Mouse (Mus musculus): Measurements from ENCODE around the gene Cela3b.

The Cela3b gene

DNA sequence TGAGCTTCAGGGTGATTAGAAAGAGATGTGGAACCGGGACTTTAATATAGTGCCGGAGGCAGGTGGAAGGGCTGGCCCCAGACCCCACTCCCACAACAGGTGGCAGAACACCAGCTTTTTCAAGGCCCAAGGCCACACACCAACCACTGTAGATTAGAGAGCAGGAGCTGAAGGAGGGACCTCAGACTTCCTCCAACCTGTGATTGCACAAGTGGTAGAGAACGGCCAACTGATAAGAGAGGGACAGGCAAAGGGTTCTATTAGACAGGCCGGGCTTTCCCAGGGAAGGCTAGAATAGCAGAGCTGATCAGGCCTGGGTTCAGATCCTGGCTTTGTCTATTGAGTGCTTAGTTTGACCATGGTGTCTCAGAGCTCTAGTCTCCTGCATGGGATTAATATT lies at the start of gene Cela3b:
Cela3b (minus strand) TSS at position 39 of the 400 bp plus-strand sequence.
- no peak for DNase-seq (ENCODE audit: low spot score)

DNA sequence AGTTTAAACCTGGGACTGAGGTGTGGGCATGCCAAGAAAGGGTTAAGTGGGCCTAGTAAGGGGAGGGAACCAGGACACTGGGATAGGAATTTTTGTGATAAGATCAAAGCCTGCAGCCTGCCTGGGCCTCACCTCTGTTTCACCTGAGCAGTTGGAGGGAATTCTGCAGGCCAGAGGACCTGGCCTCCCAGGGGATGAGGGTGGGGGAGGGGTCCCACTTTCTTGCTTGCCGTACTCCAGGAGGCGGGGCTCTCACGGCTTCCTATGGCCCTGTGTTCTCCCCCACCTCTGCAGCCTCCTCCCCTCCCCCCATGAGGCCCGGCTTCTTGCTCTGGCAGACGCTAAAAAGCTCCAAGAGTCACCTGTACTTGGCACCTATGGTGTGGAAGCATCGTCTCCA lies 49.4 kb upstream of the Cela3b start:
- DNase-seq (ENCODE audit: low spot score) = no peak

DNA sequence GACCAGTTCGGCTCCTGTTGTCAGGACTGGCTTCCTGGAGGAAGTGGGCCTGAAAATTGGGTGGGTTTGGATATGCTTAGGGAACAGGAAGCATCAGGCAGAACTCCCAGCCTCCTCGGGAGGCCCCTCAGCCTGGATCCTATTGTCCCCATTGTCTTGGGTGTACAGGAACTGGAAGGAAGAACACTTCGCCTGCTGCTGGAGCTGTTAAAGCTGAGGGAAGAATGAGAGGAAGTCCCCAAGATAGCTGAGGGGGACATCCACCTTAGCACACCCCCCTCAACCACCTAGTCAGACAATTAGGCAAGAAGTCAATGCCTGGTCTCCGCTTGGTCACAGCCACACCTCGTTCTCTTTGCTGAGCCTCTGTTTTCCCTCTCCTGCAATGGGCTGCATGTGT lies 48.0 kb upstream of the Cela3b start:
- no peak for DNase-seq (ENCODE audit: low spot score)

DNA sequence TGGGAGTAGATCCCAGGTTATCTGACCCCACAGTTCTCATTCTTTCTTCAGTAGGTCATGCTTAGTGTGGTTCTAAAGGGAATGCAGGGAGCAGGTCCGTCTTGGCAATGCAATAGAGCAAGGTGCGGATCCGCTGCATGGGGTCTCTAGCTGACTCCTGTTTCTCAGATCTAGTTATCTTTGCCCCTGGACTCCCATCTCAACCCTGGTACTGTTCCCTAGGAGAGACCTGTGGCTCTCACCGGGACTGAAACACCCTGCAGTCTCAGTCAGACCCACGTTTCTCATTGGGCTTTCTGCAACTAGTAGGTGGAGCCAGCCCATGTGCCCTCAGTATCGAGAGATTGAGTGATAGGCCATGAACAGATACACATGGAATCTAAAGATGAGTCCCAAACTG lies 47.3 kb upstream of the Cela3b start:
- DNase-seq (ENCODE audit: low spot score) = no peak

DNA sequence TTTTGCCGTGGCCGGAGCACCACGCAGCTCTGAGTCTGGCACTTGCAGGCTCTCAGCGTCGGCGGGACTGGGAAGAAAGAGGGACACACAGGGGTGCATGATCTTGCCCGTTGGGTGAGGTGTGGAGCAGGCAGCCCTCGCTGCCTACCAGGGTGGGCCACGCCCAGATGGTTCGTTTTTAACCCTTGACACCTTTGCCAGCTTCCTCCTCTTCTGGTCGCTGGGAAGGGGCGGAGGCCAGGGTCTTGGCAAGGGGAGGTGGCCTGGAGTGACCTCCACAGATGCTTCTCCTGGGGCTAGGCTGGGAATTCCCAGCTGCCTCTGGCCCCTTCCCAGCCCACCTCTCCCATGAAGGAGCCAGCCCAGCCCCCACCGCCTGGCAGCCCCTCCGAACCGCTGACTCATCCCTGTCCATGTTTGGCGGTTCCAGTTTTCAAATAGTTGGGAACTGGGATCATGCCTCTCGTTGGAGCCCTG lies 46.5 kb upstream of the Cela3b start:
- no peak for DNase-seq (ENCODE audit: low spot score)

DNA sequence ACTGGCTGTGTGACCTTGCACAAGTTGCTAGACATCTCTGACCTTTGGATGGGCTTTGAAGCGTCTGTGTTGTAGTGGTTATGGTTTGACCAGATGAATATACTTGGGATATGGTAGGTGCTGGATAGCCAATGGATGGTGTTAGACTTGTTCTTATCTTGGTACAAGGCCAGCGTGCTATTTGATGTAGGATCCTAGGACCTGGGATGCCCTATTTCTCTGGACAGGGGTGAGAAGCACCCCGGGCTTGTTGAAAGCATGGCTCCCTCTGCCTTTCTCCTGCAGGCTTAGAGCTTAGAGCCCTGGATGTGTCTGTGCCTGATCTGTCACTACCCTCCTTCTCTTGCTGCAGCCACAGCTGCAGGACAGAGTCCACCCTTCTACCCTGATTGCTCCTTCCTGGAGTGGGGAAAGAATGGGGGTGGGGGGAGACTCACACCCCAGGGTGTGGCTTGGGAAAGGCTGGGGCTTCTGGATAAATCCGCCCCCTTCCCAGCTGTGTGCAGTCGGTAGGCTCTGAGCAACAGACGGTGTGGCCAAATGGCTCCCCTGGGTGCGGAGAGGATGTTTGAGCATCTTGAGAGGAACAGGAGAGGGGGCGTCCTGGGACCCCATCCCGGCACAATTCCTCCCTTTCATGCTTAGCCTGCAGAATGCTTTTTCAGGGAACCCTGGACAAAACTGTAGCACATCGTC lies 45.9 kb upstream of the Cela3b start:
- no peak for DNase-seq (ENCODE audit: low spot score)

DNA sequence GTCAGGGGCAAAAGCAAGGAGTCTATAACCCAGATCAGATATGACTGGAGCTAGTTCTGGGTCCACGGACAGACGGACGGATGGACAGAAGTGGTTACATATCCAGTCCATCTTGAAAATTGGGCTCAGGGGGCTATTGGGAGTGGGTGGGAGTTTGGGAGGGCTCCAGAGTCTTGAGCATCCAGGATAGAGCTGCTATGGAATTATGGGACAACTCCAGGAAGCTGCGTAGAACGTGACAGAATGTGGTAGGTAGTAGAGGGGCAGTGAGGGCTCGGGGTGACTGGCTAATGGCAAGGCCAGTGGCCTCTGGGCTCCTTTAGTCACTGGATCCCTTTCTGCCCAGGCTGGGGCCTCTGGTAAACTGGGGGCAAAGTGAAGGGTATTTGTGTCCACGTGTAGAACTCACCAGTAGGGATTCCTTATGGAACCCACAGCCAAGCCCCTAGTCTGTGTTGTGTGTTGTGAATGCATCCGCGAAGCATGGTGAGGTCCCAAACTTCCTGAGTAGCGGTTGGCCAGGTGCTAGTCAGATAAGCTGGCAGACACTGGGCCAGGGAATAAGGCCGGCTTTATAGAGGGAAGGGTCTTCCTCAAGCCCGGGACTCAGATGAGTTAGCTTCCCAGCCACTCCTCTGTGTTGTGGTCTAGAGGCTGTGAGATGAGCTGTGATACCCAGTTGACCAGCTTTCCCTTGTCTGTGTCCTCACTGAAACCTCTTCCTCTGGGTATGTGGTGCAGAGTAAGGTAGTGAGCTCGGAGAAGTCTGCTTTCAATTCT lies 45.1 kb upstream of the Cela3b start:
- DNase-seq (ENCODE audit: low spot score) = no peak

DNA sequence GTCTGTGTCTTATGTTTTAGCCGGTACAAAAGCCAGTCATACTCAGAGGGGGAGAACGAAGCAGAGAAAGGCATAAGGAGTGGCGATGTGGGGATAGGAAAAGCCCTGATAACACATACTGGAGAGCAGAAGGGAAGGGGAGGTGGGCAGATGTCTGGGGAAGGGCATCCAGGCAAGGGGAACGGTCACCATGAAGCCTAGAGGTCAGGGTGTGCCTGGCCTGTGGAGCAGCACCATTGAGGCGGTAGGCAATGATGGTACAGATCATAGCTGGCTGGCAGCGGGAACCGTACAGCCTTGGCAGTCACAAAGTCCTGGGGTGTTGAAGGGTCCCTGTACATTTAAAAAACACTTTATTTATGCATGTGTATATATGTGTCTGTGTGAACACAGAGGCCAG lies 44.4 kb upstream of the Cela3b start:
- no peak for DNase-seq (ENCODE audit: low spot score)

DNA sequence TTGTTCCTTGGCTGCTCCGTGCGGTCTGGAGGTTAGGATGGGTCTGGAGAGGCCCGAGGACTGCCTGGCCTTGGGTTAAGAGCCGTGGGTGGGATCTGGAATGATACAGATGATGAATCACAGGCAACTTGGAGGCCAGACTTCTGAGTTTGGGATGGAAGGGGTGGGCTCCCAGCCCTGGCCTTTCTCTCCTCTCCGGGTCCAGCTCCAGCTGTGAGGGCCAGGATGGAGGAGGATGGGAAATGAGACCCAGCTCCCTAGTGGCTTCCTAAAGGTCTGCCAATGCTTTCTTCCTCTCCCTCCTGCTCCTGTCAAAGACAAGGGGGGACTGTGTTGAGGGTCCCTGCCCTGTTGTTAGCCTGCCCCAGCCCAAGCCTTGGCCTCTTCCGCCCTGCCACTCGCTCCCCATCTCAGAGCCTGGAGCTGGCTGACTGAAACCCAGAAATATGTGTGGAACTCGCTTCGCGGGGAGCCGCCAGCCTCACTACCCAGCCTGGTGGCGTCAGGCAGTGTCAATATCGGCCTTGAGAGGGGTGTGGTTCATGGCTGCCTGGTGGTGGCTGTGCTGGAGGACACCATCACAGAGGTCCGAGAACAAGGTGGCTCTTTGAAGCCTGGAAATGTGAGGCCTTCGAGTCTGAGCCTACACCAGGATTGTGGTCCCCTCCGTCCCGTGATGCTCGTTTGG lies 43.5 kb upstream of the Cela3b start:
- DNase-seq (ENCODE audit: low spot score) = no peak

DNA sequence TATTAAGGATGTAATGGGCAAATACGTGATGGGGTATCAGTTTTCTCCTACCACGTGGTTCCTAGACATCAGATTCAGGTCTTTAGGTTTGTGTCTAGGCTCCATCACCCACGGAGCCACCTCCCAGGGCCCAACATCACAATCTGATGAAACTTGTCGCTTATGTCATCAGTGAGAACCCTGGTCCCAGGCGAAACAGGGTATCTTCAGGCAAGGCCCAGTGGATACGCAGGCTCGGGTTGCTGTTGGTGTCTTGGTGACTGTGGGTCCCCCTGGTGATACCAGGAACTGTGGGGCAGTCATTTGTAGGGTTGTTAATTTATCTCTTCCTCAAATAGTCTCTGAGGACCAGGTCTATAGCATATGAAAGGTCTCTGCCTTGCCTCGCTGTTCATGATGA lies 42.9 kb upstream of the Cela3b start:
- no peak for DNase-seq (ENCODE audit: low spot score)

DNA sequence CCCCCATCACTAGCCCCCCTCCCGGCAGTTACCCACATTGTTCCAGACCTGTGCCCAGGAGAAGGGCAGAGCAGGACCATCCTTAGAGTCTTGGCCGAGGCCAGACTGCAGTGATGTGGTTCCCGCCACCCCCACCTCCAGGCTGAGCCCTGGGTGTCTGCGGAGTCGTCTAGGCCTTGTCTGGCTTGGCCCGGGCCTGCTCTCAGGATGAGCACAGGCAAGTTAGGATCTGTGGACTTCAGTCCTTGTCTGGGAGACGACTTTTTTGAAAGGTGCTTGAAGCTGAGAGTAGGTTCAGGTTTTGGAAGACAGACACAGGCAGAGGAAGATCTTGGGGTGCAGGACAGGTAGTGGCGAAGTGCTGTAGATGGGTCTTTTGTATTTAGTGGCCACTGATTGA lies 41.0 kb upstream of the Cela3b start:
- DNase-seq (ENCODE audit: low spot score) = no peak

DNA sequence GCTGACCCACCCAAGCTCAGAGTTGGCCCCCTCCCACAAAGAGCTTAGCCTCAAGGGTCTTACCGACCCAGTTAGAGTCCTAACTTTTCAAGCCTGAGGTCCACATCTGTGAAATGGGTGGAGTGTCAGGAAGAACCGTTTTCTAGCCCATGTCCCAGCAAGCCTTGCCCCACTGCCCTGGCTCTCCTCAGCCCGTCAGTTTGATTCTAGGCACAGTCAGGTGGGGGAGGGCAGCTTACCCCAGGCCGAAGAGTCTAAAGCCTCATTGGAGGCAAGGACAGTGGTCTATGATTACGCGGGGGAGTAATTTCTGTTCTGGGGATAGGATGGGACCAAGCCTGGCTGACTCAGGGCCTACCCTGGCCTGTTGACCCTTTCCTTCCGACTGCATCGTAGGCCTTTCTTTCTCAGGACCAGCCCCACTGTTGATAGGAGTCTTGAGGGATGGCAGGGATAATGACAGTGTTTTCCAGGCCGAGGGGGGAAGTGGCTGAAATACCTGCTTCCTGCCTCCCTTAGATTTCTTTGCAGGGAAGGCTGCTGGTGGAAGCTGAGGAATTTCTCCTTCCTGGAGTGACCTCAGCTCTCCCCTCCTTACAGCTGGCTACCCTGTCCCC lies 40.5 kb upstream of the Cela3b start:
- DNase-seq (ENCODE audit: low spot score) = no peak

DNA sequence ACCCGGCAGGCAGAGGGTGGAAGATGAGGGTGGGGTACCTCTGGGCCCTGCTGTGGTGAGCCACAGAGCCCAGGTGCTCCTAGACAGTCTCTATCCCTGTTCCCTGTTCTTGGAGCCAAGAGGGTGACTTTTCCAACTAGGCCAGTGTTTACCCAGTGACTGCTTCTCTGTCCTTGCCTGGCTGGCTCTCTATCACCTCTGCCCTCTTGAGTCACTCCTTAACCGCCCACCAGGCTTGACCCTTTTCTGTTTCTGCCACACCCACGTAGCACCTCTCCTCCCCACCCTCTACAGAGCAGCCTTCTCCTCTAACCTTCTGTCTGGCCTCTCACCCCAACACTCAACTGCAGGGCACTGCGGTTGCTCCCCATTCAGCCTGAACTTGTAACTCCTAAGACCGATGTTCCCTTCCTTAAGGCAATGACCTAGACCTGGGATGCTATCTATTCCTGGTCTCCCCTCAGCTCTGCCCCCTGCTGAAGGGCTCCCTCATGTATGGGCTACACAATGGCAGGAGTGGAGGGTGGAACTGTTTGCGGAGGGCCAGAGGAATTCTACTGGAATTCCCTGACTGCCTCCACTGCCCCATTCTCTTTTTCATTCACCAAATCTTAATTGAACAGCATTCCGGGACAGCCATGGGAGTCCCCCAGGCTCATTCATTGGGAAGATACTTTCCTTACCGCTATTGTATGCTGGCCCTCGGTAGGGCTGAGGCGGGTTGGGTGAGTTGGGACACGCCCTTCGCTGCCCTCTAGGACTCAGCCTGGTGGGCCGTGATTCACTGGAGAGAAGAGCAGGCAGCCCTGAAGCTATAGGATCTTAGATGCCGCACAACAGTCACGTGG lies 39.7 kb upstream of the Cela3b start:
- DNase-seq (ENCODE audit: low spot score) = no peak

DNA sequence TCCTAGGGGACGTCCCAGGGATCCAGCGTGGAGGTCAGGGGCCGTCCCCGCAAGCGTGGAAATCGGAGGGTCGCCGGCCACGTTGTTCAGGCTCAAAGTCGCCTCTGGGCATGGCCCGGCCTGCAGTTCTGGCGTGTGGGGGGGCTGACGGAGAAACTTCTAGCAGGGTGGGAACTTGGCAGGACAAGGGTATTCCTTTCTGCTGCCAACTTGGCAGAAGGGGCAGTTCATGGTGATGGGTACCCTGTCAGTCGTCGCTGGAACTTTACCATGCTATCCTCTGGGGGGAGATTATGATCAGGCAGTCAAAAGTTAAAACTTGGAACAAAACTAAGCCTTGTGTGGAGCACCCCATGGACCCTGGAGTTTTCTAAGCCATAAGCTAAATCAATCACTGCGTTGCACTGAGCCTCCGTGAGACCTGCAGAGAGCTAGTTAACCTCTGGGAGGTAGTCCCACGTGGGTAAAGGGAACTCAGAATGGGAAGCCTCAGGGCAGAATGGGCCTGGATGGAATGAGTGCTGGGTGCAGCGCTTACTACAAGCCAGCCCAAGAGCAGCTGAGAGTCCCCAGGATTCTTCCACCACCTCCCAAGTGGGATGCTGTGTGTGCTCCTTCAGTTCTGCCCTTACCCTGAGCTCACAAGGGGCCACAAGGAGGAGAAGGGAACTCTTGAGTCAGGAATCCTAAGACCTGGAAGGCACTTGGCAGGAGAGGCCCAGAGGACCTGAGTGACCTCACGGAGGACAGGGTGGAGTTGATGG lies 38.9 kb upstream of the Cela3b start:
- DNase-seq (ENCODE audit: low spot score) = no peak

DNA sequence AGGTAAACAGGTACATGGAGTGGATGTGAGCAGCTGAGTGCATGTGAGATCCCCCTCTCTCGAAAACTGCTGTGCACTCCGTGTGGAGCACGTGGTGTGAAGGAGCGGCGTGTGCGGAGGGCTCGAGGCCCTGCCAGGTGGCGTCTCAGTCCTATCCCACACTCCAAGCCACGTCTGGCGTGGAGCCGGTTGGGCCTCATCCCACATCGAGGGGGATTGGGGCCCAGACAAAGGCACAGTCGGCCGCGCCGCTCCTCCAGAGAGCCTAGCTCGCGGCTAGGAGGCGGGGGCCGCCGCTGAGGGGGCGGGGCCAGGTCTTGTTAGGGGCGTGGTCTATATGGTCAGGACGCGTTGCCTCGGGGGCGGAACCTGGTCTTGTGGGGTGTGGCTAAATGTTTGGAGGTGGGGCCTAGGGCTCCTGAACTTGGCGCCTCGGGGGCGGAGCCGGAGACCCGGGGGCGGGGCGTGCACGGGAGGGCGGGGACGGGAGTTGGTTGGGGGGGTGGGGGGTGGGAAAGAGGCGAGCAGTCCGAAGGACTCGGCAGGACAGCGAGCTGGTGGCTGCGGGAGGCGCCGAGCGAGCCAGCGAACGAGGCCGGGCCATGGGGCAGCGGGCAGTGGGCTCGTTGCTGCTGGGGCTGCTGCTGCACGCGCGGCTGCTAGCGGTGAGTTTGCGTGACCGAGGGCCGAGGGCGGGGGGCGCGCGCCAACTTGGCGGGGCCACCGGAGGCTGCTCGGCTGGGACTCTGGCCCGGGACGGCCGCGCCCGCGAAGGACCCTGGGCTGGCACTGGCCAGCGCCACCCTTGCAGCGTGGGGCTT lies 38.1 kb upstream of the Cela3b start, which contains the start of gene Hspg2:
Hspg2 (plus strand) TSS at position 510 of the 821 bp plus-strand sequence.
- DNase-seq (ENCODE audit: low spot score) = peak; percentile 96

DNA sequence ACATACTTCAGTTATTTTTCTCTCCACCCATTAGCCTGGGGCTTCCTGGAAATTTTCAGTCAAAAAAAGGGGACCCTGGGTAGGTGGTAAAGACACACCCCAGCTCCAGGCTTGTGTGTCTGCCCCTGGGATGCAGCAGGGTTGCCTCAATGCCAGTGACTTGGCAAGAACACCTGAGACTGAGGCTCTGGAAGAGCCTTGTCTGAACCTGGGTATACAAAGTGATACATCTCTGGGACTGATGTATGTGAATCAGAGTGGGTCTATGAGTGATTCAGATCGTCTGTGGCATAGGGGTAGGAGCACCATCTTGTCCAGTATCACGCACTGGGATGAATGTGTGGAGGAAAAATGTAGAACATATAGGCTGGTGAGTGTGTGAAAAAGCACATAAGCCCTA lies 37.2 kb upstream of the Cela3b start:
- no peak for DNase-seq (ENCODE audit: low spot score)

DNA sequence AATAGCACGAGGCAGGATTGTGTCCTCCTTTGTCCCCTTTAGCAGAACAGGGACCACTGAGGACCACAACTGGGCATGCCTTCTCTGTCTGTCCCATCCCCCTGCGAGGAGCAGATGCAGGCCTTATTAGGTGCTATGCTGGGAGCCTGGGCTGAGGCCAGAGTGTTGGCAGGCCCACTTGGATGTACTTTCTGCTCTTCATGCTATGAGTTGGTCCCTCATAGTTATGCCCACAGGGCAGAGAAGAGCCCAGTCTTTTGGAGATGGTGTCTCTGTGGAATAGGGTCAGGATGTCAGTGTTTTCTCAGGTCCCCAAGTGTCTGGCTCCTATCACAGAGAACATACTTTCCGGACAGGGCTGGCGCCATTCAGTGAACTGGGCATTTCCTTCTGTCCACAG lies 36.7 kb upstream of the Cela3b start:
- DNase-seq (ENCODE audit: low spot score) = no peak

DNA sequence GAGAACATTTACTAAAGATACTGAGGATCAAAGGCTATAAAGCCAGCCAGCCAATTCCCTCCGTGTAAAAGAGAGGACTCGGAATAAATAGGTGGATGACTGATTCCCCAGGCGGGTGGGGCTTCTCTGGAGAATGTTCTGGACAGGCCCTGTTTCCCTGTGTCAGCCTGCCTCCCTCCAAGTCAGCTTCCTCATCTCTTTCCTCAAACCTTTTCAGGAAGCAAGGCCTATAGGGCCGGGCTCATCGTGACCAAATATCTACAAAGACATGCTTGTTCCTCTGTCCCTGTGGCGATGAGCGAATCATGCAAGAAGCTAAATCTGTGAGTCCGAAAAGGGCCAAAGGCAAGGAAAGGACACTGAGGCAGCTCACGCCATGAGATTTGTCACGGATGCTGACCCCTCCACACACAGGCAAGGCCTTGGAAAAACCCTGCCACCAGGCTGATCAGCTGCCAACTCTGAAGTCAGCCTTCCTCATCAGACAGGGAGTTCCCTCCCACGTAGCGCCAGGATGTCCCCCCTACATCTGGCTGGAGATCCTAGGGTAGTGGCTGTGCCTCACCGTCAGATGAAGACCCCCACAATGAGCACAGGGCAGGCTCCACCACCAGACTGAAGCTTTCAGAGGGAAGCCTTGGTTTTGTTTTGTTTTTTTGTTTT lies 34.9 kb upstream of the Cela3b start:
- no peak for DNase-seq (ENCODE audit: low spot score)

DNA sequence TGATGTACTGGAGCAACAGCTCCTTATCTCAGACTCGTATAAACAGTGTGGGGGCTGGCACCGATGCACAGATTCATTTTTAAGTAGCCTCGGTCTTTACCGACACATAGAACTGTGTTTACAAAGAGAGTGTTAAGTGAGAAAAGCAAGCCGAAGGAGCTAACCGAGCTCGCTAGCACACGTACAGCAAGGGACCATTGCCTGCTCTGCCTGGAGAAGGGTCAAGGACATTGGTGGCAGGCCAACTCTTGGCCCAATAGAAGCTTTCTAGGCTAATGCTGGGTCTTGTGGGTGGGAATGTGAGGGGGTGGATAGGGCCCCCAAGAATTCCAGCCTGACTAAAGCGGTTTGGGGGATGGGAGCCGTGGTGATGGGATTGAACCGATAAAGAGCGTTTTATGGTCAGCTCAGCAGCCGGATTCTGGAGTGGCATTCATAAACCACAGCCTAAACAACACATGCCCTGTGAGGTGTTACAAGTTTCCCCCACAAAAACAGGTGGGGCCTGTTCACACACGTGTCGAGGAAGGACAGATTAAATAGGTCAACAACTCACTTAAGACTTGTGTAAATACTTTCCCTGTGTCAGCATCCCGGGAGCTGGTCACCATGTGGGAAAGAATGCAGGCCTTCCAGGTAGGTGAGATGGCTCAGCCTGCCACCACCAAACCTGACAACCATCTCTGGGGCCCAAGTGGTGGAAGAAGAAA lies 31.8 kb upstream of the Cela3b start:
- no peak for DNase-seq (ENCODE audit: low spot score)

Data from ovary, postnatal 10 days (tissue).